Mouse (Mus musculus): ENCODE results near the gene Atp5e.

Atp5e gene

DNA sequence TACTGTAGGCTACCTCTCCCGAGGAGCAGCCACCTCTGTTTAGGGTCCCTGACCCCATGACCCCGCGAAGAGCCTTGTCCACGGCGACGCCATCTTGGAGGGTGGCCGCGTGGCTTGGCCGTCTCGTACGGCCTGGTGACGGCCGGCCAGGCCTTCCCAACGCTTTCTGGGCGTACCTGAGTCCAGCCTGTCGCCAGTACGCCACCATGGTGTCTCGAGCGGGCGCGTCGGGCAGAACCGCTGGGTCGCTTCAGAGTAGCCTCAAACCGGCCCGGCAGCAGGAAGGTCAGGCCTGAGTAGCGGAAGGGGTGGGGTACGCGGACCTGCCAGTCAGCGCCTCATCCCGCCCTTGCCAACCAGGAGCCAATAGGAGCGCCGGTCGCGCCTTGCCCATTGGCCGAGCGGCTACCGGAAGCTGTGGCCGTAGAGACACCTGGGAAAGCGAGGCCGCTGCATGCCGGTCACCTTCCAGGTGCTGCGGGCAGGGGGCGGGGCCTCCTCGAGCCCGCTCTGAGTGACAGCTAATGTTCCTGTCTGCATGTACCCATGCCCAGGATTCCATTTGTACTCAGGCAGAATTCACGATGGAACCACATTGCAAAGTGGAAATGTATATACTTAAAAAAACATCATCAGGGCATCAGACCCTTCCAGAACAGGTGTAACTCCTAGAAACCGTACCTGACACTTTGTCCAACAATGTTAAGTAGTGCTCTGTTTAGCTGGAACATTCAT, at the start of gene Atp5e:
Gene Atp5e (minus strand): TSS at position 317 of the 735 bp plus-strand sequence.
- peak; percentile 95 for DNase-seq

DNA sequence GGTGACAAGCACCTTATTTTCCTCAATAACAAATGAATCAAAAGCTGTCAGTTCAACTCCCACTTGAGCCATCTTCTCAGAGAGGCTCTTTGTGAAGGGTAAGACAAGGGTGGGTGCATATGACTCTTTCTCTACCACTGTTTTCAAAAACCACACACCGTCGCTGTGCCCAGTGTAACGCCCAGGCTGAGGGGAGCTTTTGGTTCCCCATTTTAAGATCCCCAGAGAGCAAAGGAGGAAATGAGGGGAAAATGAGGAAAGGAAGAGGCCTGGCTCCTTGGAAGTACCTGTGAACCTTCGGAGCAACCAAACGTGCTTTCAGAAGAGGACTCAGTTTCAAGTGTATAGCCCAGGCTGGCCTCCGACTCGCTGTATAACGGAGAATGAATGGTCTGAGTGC, 45.9 kb upstream of the Atp5e start:
- no peak for DNase-seq

DNA sequence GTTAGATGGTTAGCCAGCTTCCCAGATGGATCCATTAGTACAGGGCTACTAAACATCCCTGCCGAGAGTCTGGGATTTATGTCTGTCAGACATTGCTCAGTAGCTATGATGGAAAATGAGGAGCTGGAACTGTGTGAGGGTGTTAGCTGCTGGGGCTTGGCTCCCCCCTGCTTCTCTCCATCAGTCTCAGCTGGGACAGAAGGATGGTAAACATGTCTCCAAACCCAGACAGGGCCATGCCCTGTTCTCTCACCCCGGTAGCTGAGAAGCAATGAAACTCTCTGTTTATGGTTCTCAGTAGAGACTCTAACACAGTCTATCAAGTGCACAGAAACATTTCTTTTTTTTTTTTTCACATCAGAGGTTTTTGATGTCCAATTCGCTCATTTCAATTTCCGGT, 44.1 kb upstream of the Atp5e start:
- DNase-seq, result no peak

DNA sequence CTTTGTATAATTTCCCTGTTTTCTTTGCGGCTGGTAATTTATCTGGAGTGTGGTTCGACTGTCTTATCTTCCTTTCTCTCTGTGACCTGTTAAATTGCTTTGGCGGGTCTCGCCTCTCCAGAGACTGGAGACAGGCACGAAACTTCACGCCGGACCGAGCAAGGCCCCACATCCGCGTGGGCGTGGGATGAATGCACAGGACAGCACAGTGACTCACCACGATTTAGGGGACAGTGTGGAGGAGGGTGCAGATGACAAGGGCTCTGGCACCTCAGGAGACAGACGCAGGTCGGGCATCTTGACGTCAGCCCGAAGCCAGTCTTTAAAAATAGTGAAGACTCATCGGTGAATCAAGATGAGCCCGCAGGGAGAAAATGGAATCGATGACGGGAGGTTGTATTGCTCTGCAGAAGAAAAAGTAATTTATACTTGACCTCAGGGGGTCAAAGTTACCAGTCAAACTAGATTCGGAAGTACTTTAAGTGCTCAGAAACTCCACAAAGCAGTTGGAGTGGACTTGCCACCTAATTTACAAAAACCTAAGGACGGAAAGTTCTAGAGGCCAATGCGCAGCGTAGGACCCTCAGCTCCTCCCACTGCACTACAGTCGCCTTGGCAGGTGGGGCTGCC, 39.0 kb upstream of the Atp5e start:
- peak; percentile 4 for DNase-seq

DNA sequence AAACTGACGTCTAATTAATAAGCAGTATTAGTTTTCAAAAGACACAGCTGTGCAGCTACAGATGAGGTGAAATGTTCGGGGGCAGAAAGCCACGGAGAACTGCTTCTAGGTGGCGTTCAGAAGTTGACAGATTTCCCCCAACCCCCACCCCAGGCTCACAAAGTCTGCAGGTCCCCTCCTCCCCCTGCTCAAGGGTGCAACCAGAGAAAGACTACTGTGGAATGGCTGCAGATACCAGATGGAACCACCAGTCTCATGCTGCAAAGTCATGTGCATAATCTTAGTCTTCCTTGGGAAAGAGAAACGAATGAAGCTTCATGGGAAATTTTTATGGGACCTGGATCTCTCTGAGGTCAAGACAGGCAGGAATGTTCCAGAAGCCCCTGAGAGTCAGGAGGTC, 38.4 kb upstream of the Atp5e start:
- DNase-seq, result peak; percentile 23

DNA sequence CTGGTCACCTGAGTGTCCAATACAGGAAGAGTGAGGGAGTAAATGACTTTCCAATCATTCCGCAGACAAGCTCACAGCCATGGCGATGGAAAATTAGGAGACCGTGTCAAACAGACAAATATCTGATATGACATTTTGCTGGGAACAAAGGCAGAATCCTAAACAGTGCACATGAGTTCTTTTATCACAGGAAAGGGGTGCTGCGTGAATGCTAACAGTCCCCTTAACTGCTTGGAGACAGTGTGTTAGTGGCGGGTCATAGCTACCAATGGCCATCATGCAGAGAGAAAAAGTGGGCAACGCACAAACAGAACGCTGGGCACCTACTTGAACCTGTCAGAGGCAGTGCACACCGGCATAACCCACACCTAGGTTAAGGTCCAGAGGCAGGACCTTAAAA, 37.6 kb upstream of the Atp5e start:
- DNase-seq, result peak; percentile 36

DNA sequence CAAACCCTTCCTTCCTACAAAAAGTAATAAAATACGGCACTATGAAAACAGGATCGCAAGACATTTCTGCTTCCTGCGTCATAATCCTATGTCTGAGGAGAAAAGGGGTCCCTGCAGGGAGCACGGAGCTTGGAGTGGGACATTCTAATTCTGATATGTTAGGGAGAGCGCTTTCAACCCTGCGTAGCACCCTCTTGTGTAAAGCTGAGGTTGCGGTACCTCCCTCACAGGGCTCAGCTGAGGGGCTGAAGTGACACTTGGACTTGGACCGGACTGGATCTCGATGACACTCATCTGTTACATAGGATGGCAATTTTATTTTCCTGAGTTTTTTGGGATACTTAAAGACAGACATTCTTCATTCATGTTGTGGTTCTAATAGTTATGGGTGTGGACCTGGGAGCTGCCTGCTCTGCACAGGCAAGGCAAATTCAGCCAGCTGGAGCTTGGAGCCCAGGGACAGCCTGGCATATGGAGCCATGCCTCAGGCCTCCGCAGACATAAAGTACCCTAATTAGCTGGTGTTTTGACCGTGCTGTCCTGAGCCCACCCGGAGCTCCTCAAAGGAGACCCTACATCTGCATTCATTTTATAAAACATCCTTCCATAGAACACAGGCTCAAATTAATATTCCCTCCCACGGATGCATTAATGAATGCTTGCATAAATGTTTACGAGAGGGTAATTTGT, 37.1 kb upstream of the Atp5e start:
- DNase-seq, result peak; percentile 41

DNA sequence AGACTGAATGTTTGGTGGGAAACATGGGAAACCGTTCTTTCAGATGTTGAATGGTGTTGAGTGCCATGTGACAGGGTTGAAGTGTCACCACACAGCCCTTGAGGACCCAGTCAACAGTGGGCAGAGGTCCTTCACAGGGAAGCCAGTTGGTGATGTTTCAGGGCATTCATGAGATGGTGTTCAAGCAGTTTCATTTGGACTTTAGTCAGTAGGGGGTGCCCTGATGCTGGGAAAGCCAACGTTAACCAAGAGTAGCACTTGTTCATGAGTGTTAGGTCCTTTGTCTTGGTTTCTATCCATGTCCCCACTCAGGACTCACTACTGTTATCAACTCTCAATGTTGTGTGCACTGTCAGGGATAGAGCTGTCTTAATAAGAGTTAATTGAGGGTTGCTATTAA, 29.0 kb upstream of the Atp5e start:
- DNase-seq, result no peak

DNA sequence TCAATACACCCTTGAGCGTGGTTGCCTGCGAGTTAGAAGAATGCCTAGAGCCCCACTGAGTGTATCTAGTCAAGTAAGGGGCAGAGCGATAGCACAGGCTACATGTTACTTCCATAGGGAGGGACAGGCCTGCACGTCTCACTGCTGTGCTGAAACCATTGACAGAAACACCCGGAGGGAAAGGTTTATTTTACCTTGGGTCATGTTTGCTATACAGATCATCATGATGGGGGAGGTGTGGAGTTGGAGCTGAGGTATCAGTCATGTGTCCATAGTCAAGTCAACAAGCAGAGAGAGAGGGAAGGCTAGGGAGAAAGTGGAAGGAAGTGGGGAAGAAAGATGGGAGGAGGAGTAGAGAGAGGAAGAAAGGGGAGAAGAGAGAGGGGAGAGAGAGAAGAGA, 23.1 kb upstream of the Atp5e start:
- DNase-seq, result no peak

DNA sequence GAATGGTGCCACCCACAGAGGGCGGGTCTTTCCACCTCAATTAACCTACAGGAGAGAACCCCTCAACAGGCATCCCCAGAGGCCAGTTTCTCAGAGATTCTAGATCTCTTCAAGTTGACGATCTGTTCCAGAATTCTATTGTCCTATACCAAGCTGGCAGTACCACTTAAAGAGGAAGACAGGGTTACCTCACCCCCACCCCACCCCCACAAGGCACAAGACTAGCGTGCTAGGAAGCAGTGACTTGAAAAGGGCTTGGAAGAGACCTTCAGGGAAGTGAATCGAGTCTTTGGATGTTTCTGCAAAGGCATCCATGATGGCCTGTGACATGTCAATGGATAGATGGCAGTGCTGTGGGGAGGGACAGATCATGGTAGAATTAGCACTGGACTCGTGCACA, 14.8 kb upstream of the Atp5e start:
- DNase-seq, result no peak

DNA sequence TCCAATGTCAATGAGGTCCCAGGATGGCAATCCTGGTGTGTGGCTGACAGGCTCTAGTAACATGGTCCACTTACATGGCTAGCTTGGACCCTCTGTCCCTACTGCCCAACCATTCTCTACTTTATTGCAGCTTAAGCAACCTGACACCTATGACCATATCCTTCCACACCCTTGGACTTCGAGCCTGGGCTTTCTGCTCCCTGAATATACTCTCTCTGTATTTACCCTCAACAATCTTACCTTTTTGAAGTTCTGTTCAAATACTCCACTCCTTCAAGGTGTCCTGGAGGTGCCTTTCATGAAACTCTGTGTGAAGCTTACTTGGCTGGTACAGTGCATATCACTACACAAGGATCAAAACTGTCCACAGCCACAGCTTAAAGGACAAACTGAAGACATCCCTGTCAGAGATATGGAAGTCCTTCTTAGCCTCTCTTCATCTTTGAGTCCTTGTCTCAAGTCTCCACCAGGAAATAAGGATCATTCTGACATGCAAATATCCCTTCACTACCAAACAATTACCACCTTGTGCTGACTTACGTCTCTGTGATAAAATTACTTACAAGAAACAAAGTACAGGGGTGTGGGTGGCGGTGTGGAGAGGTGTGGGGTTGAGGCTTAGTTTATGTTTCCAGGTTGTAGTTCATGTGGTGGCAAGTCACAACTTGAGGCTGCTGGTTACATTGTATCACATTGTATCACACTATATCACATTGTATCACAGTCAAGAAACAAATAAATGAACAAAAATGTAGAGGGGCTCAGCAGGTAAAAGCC, 13.8 kb upstream of the Atp5e start:
- no peak for DNase-seq

DNA sequence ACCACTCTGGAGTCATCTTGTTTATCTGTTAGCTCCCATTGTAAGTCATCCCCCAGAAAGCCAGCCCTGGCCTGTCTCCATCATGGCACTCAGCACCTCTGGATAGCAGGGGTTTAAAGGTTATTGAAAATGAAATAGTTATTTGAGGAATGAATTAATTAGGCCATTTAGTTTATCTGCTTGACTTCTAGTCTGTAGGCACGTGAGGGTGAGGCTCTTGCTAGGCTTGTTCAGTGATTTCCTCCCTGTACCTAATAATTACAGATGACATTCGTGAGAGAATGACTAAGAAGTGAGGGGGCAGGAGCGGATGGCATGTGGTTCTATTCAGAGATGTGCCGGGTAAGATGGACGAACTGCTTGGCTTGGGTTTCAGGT, 9.6 kb upstream of the Atp5e start:
- DNase-seq, result no peak

DNA sequence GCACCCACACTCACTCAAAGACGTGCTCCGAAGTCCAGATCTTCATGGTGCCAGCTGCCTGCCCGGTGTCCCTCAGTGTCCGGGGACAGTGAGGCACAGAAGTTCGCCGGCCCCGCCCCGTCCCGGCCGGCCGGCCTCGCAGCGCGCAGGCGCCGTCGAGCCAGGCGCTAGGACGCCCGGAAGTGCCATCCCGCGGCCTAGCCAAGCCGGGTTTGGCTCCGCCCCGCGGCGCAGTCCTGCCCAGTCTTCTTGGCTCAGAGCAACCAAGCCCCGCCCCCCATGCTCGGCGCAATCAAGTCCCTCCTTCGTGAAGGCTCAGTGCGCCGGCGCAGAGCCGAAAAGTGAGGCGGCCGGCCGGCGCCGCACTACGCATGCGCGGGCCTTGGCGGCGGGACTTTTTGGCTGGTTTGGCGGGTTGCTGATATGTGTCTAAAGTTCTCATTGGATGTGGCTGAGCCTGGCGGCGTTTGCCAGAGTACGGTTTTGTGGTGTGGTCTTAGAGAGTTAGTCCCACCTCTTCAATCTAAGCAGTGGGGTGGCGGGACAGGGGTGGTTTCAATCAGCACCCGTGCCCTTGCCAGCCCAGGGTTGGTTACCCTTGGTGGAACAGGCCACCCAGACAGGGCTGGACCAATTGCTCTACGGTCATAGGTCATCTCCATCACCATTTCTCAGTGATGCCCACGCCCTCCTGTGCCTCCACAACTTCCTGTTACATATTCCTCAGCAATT, 9.1 kb upstream of the Atp5e start, which contains the start of gene Prelid3b:
Gene Prelid3b (minus strand): TSS at position 264 of the 732 bp plus-strand sequence.
- peak; percentile 99 for DNase-seq

DNA sequence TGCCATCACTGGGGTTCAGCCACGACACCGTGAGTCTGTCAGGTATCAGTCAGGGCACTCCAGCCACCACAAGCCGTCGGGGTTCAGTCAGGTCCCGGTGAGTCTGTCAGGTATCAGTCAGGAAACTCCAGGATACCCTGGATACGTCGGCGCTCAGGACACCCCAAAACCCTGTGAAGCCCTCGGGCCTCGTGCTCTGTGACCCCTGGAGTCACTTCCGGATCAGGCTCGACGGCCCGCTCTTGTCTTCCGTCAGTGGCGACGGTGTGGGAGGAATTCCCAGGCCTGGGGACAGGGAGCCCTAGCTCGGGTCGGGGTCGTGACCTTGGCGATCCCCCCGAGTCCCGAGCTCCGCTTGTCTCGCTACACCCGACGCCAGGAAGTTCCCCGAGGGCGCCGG, 8.5 kb upstream of the Atp5e start:
- DNase-seq, result no peak

DNA sequence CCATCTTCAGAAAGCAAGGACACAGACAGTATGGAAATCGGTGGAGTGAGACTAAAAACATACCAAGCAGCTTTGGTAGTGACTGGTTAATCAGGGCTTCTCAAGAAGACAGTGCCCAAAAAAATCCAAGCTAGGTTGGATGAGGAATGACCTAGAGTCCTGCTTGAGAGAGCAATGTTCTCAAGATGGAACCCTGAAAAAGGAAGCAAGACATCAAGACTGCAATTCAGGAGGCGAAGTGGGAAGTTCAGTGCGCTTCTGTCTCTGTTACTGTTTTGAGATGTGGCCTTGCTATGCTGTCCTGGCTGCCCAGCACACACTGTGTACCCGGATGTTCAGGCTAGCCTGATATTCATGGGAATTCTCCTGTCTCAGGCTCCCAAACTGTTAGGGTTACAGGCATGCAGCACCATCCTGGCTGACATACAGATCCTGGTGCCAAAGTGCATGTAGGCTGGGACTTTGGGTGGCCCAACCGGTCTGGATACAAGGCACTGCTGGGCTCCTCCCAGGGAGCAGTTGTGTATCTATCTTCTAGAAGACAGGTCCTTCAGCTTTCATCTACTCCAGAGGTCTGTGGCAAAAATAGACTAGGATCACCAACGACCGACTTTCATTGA, 7.0 kb upstream of the Atp5e start:
- DNase-seq, result no peak

DNA sequence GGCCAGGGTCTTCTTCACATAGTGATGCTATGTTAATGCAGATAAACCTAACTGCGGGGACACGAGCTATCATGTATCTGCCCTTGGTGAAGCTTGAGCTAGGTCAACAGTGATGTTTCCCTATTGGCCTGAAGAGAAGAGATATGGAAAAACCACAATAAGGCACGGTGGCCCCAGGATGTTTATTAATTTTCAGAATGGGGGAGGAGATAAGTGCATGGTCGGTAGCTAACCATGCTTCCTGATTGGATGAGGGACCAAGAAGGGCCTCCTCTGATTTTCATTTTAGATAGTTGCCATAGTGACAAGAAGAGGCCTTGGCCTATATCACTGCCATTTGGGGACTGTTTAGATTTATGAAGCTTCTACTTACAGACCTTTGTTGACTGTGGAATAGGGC, 6.4 kb upstream of the Atp5e start:
- no peak for DNase-seq

DNA sequence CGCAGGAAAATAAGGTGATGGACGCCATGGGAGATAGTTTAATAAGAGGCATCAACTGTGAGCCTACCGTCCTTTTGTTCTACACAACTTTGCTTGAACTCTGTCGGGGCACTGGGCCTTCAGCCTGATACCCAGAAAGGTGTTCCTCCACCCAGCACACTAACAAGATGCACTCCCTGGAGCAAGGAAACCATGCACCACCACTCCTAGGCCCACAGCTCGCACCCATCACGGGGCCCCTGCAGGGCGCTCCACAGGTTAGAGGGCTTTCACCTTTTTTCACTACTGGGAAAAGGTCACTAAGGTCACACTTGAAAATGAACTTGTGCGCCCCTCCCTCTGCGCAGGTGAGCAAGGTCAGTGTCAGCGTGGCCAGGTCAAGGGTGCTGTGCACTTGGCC, 535 bp downstream of the Atp5e start:
- DNase-seq, result no peak

DNA sequence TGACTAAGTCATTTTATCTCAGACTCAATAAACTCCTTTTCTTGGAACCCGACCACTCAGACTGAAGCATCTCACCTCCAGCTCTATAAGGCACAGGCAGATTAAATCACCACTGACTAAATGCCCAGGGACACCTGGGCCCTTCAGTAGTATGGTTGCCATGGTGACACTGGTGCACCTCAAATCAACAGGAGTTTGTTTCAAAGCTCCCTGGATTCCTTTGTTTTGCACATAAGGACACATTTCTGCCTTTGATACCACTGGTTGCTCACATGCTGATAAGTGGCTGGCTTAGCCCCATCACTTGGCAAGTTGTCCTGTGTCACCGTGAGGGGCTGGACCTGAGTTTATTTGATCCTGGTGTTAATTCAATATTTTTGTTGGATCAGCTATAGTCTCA, 4.5 kb downstream of the Atp5e start:
- no peak for DNase-seq

DNA sequence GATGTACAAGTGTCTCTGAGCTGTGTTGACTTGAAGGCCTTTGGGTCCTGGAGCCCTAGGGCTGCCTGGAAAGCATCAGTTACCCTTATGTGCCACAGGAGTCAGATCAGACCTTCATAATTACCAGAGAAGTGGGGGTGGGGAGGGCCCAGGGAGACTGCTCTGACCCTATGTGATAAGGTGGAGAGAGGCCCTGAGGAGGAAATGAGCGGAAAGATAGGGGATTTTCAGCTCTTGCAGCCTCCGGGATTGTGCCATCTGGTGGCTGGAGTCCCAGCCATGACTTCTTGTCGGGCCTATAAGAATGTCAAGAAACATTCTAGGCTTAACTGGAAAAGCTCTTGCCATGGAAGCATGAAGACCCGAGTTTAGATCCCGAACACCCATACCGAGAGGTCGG, 10.2 kb downstream of the Atp5e start:
- no peak for DNase-seq

DNA sequence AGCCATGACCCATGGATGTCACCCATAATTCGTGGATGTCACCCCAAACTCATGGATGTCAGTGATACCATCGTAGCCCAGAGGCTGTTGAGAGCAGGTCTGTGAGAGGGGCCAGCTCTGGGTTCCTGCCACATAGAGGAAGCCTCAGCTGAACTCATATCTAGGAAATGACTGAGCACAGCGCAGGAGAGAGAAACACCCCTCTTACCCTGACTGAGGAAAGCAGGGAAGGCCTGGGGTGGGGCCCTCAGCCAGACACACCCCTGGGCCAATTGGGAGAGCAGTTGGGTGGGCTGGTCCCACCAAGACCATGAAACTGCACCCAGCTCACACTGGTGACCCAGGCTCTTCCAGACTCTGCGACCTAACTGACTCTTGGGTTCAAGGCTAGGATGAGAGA, 13.6 kb downstream of the Atp5e start, which contains the start of gene Tubb1:
Gene Tubb1 (plus strand): TSS at position 343 of the 400 bp plus-strand sequence.
- no peak for DNase-seq

DNA sequence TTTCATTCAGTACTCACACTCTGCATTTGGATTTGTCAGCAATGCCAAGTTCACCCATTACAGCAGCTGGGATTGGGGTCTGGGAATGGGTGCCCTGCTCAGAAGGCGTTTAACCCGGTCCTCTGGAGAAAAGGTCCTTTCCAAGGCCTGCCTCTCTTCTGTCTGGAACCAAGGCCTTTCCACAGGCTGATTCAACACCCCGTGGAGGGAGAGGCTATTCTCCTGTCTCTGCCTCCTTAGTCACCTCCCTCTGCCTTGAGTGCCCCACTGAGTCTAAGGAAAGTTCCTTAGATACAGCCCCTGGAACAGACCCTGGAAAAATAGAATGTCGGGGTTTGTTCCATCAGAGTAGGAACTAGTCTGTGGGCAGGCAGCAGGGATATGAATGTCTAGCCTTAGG, 15.5 kb downstream of the Atp5e start:
- DNase-seq, result no peak

DNA sequence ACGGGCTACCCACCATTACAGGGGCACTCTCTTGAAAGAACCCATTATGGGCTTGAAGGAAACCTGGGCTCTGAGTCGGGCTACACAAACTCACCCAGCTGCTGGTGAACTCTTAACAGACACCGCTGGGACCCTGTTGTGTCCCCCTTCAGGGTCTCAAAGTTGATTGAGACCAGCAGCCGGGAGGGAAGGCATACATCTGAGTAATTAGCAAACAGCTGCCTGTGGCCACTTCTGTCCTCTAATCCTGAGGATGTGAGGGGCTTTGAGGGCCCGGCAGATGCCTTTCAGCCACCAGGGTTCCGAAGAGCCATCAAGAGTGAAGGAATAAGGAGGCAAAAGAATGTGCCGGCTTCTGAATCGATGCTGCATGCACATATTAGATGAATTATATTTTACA, 17.0 kb downstream of the Atp5e start:
- DNase-seq, result no peak
